Mouse (Mus musculus): ENCODE measurements around the gene Sirt7.

DNA sequence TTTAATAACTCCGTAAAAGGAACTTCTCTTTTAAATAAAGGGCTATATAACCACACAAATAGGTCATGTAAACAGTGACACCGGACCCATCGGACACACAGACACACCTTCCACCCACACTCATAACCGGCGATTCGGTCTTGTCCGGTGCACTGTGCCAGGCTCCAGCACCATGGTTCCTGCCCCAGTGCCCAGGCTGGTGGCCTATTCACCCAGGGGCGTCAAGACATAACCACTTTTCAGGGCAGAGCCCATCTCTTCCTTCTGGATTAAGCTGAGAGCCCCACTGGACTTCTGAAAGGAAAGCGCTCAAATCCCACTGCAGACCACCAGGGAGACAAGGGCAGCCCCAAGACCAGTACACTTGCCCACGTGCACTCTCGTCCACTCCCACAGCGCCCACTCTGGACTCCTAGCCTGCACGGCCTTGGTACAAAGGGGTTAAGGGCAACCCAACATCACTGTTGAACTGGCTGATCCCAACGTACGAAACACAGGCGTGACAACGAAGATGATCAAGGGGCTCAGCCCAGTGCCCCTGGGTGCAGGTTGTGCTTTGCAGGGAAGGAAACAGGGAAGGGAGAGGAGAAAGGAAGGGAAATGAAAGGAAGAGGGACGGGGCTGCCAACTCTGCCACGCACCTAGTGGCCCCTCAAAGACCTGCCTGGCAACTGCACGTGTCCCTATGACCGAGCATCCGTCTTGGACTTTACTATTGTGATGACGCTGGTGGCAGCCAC lies 3.7 kb upstream of the Sirt7 start:
- TF ChIP-seq POLR2A (IDR thresholded peaks at IDR 0.05; ENCODE audit: low read depth, low read length): no peak
- TF ChIP-seq USF1 (IDR thresholded peaks at IDR 0.05; ENCODE audit: low read depth, low read length): no peak
- no peak for TF ChIP-seq ZNF384 (IDR thresholded peaks at IDR 0.05; ENCODE audit: low read depth, low read length)
- TF ChIP-seq EP300 (IDR thresholded peaks at IDR 0.05; ENCODE audit: low read length): no peak
- no peak for TF ChIP-seq CTCF (conservative IDR thresholded peaks at IDR 0.05 in 1 of 2, IDR thresholded peaks at IDR 0.05 in 1 of 2; ENCODE audit: low read depth in 2 of 2, low read length in 2 of 2)
- TF ChIP-seq TCF12 (IDR thresholded peaks at IDR 0.05; ENCODE audit: low read depth, low read length): no peak
- TF ChIP-seq MAX (IDR thresholded peaks at IDR 0.05; ENCODE audit: low read length): no peak
- no peak for TF ChIP-seq MEF2A (IDR thresholded peaks at IDR 0.05; ENCODE audit: borderline replicate concordance, low read depth, low read length)
- TF ChIP-seq CHD2 (IDR thresholded peaks at IDR 0.05; ENCODE audit: low read length): no peak
- TF ChIP-seq SMC3 (IDR thresholded peaks at IDR 0.05; ENCODE audit: low read depth, low read length): no peak
- no peak for TF ChIP-seq UBTF (IDR thresholded peaks at IDR 0.05; ENCODE audit: low read depth, low read length)

Measured in CH12.LX (cell line).